Mouse (Mus musculus): ENCODE measurements around the gene Stum.

DNA sequence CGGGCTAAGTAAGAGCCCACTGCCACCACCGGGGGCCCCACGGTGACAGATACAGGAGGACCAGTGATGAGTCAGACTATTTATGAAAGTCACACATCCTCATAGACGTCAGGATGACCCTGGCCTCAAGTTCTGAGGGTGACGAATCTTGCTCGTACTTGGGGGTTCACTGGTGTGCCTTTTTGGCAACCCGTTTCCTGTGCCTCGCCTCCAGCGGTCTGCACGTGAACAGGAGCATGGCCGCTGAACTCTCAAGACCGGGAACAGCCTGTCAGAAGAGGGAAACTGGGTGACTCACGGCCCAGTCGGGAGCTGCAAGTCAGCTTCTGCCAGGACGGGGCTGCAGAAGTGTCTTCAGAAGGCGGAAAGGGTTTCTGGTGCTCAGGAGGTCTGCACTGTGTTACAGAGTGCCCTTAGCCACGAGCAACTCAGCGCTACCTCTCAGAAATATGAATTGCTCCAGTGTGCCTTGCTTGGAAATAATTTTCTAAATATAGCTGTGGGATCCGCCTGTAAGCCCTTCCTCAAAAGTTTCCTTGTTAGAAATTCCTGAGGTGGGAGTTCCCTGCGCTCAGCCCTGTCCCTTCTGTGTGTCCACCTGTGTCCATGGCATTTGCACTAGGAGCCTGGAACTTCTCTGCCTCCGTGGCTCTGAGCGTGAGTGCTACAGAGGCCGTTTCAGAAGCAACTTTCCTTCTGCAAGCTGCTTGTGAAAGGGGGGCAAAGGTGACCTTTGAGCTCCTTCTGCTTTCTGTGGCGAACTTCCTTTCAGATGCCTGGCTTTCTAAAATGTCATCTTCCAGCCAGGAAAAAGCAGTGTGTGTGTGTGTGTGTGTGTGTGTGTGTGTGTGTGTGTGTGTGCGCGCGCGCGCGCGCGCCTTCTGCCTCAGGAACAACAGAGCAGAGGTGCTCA lies 79.4 kb downstream of the Stum start:
- no peak for TF ChIP-seq CTCF (IDR thresholded peaks at IDR 0.05; ENCODE audit: low read depth, low read length)
- TF ChIP-seq GATA1 (IDR thresholded peaks at IDR 0.05; ENCODE audit: borderline replicate concordance, low read length) = no peak
- no peak for TF ChIP-seq GATA2 (IDR thresholded peaks at IDR 0.05; ENCODE audit: borderline replicate concordance, low read depth, low read length)
- TF ChIP-seq POLR2AphosphoS5 (IDR thresholded peaks at IDR 0.05; ENCODE audit: insufficient replicate concordance, low read depth, low read length) = no peak
- TF ChIP-seq TAL1 (conservative IDR thresholded peaks at IDR 0.05; ENCODE audit: low read depth, low read length) = no peak
